Comparison of ENCODE assay signal across 17 mouse cellular contexts in genomic region chr15:80474429-80475002, GRCm38 (mm10).
"Had no signal": no experiment of that assay in that cellular context is flagged by ENCODE, and none has a peak within 500 bp of the region (broad histone marks: within the 10 kb centered on the region; RNA-seq: fewer than 3 reads in every experiment).

No protein-coding gene starts in this region.

- H3K4me1 ChIP-seq: lung, embryonic 15.5 days; megakaryocyte, embryonic 14.5 days; midbrain, embryonic 12.5 days; neural tube, embryonic 12.5 days; stomach, embryonic 15.5 days had no signal

- H3K27ac ChIP-seq: lung, embryonic 15.5 days; macrophage; midbrain, embryonic 12.5 days; neural tube, embryonic 12.5 days; stomach, embryonic 15.5 days; stomach, postnatal 0 days had no signal

- H3K27me3 ChIP-seq: lung, embryonic 15.5 days; midbrain, embryonic 12.5 days; neural tube, embryonic 12.5 days; stomach, embryonic 15.5 days had no signal

- ATAC-seq: liver, postnatal 0 days; lung, postnatal 0 days had no signal

- H3K9ac ChIP-seq: liver, postnatal 0 days; lung, embryonic 15.5 days; midbrain, embryonic 12.5 days; neural tube, embryonic 12.5 days; stomach, embryonic 15.5 days had no signal

- H3K36me3 ChIP-seq: lung, embryonic 15.5 days; midbrain, embryonic 12.5 days; neural tube, embryonic 12.5 days; stomach, embryonic 15.5 days had no signal

- DNase-seq: liver, postnatal 0 days; lung, adult 2 months; lung, postnatal 14 days; lung, postnatal 36 days; midbrain, embryonic 14.5 days; right cerebral cortex, postnatal 14 days; thymus, adult 2 months; thymus, postnatal 25 days; thymus, postnatal 4 days had no signal

- H3K4me2 ChIP-seq: lung, embryonic 15.5 days; midbrain, embryonic 12.5 days; neural tube, embryonic 12.5 days; stomach, embryonic 15.5 days had no signal

- H3K9me3 ChIP-seq: lung, embryonic 15.5 days; megakaryocyte, embryonic 14.5 days; midbrain, embryonic 12.5 days; neural tube, embryonic 12.5 days; stomach, embryonic 15.5 days had no signal

- H3K4me3 ChIP-seq: lung, embryonic 15.5 days; megakaryocyte, embryonic 14.5 days; midbrain, embryonic 12.5 days; neural tube, embryonic 12.5 days; stomach, embryonic 15.5 days had no signal
